Mouse (Mus musculus) spleen, postnatal 10 days (tissue): ENCODE results near the gene Rbl2.

Experiments
- DNase-seq, 2 experiments: peaks; one replicate each; pipeline ENCODE4 v3.0.0; 2021 to 2022; ENCODE audit warnings: low spot score in 2 of 2

Rbl2 gene

DNA sequence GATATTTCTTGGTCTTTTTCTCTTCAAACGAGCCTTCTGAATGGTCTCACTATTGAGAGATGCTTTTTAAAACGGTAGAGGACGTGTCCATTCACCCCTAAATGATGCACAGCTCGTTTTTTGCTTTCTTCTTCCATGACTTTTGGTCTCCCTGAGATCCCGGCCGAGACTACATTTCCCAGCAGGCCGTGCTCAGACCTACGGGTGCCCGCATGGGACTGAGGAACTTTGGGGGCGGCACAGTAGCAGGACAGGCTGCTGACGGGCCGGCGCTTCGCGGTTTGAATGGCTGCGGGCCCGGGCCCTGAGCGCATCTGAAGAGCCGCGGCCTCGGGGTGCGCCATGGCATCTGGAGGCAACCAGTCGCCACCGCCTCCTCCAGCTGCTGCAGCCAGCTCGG is at the start of gene Rbl2:
TSS of gene Rbl2 (plus strand) at position 224 of the 400 bp plus-strand sequence.
- DNase-seq = peak; percentile 86 to 94

DNA sequence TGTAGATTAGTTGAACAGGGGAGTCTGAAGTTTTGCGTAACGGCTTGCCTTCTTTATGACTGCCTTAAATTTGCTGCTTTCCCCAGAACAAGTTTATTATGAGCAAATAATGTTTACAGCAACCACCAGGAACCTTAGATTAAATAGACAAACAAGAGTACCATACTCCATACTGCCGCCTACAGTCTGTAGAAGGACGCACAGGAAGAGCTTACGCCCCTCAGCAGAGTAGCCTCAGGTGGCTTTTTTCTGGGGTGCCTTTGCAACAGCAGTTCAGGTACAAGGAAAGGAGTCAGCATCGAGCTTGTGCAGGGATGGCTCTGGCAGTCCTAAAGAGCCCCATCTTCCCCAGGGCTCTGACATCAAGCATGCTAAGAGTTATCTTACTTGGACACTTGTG is 35.4 kb upstream of the Rbl2 start:
- DNase-seq = no peak

DNA sequence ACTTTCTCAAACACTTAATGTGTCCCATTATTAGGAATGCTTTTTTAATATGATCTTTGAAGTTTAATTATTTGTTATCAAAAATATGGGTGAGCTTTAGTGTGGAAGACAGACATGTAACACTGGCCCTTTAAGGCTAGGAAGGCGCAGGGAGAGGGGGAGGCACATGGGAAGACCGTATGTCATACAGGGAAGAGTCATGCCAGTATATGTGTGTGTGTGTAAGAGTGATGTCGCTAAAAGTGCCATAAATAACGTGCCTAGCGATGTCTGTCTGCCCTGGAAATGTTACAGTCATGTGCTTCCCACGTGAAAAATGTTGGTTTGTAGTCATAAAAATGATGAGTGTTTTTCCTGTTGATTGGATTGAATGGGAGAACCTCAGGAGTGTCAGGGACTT is 33.0 kb upstream of the Rbl2 start:
- no peak for DNase-seq

DNA sequence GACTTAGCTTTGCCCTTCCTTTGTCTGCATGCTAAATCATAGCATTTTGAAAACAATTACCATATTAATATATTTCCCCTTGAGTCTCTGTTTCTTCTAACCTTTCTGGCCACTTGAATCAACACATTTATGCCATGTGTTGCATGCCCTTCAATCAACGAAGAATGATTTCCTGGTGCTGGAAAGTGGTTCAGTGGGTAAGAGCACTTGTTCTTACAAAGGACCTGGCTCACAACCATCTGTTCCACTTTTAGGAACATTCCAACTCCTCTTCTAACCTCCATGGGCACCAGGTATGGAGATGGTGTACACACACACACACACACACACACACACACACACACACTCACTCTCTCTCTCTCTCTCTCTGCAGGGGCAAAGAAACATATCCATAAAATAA is 31.2 kb upstream of the Rbl2 start:
- no peak for DNase-seq

DNA sequence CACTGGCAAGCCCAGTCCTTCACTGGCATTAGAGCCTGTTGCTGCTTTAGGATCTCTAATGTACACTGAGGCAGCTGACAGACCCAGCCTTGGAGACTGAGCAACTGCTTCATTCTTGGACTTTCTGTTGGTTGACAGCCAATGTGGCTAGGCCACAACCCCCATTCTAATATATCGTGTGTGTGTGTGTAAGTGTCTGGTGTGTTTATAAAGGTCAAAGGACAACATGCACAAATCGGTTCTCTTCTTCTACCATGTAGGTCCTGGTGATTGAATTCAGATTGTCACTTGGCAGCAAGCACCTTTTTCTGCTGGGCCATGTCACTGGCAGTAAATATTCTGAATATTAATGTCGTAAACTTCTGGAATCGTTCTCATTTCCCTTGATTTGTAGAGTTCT is 23.5 kb upstream of the Rbl2 start:
- DNase-seq = no peak

DNA sequence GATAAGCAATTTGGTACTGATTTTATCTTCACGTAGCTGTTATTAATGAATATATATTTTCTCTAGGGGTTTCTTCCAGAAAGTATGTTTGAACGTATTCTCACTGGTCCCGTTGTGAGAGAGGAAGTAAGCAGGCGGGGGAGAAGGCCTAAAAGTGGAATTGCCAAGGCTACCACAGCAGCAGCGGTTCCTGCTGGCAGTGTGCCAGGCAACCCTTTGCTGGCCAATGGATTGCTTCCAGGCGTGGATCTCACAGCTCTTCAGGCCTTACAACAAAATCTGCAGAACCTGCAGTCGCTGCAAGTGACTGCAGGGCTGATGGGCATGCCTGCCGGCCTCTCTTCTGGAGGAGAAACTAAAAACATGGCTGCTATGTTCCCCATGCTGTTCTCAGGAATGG is 18.8 kb upstream of the Rbl2 start:
- DNase-seq = peak in 1 of 2 experiments; percentile 63

DNA sequence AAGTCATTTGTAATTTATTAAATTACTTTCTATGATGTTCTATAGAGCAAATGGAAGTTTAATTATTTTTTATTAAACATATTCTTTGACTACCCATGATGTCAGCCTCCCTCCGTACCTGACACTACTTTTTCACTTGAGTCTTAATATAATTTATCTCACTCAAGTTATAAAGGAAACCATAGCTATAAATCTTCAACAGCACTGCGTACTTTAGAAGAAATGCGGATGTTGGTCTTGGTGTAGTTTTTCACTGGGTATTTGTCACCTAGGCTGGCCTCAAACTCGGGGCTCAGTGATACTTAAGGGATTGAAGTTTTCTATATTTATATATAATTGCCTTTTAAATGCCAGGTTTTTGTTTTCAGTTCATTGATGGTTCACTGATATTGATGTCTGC is 15.4 kb upstream of the Rbl2 start:
- DNase-seq = no peak

DNA sequence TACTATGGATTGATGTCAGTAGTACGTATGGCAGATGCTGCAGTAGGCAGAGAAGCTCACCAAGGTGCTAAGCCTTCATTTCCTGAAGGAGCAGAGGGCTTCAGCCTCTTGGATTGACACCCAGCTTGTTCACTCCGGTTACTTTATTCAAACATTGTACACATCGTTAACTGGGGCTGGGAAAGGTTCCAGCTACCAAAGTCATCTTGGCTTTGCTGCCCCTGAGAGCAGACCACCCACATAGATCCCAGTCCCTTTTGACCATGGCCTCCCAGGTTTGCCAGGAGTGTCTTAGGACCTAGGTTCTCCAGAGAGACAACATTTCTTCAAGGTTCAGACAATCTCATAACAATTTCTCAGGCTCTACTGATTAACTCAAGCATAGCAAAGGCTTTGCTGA is 13.0 kb upstream of the Rbl2 start:
- DNase-seq = no peak

DNA sequence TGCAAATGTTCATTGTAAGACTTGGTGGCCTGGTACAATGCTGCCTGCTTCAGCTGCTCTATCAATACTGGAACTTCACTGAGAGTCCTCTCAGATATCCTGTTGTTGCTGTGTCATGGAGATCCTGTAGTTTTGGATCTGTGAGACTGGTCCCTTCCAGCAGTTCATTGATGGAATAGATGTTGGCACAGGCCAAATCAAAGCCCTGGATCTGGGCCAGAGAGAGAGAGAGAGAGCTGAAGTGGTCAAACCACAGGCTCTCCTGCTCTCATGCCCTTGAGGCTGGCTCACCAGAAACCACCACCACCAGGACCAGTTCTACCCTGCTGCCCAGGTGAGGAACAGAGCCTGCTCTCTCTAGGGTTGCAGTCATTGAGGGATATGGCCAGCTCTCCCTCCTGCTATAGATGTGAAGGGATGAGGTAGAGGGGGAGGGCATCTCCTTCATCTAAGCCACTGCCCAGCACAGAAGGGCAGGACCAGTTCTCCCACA is 10.7 kb upstream of the Rbl2 start:
- no peak for DNase-seq

DNA sequence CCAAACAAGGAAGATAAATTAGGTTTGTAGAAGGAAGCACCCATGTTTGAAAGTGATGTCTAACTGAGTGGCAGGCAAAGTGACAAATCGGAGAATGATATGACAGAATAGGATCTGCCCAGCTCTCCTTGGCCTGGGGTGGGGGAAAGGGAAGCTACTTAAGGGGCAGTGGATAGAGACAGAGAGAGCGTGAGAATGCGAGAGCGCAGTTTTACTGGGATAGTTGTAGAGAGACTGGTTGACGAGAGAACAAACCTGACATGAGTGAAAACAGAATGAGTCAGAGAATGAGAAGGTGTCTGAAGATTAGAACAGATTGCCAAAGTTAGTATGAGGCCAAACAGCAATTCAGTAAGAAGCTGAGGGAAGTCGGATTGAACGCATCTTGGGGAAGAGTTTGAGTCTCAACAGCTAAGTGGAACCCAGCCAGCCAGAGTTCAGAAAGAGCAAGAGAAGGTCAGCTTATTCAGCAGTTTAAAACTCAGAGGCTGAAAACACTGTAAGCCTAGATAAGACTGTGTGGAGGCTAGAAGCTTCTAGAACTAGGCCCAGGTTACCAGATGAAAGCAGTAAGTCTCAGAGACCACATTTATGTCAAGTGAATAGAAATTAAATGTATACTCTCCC is 9.9 kb upstream of the Rbl2 start:
- DNase-seq = no peak

DNA sequence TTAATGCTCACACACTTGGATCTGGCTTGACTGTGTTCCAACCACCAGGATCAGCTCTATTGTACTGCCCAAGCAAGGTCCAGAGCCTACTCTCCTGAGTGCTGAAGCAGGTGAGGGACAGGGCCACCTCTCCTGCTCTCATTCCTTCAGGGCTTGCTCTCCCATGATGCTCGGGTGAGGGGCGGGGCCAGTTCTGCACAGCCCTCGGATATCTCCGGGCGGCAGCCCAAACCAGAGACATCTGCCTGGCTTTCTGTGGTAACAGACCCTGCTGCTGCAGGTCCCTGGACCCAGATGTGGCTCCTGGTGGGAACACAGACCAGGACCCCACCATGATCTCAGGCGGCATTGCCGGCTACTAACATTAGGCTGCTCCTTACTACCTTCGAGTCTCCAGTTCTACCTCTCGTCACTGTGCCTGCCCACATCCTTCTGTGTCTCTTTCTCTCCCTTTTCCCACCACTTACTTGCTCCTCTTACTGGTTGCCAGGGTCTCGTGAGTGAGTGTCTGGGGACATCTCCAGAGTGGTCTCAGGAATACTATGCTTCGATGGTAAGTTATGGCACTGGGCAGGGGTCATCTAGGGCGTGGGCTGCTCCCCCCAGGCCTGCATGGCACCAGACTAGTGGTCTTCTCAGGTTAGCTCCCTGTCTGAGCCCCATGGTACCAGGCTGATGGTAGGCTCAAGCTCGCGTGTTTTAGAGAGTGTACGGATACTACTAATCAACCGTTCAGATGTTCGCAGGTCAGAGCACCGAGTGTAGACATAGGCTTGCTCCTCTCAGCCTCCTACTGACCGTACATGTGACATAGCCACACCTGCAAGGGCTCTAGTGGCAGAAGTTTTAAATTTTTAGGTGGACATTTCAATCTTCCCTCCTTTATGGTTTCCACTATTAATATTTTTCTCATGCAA is 9.0 kb upstream of the Rbl2 start:
- DNase-seq = peak in 1 of 2 experiments; percentile 59

DNA sequence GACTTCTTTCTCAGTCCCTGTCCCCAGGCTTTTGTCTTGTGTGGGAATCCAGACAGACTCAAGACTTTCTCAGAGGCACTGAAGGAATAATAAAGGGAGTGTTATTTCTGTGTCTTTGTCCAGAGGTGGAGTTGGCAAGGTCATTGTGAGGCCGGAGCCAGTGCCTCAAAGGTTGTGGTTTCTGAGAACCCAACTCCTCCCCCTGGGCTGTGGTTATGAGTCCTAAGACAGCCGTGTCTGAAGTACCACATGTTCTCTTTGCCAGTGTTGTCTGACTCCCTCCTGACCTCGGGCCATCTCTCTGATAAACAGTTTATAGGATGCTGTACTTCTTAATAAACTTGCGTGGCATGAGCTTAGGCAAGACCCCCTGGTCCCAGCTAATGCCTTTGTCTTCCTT is 4.7 kb upstream of the Rbl2 start:
- no peak for DNase-seq

DNA sequence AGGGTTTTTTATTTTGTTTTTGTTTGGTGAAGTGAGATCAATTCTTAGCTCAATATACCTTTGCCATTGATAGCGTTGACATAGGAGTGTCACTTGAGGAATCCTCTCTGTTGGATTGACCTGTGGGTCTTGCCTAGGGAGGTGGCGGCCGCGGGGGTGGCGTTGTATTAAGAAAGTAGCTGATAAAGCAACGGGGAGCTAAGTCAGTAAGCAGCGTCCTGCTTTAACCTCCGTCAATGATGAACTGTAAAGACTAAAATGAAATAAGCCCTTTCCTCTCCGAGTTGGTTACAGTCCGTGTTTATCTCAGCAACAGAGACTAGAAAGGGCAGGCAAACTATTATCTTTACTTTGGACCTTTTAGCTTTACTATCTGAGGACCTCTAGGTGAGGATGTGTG is 450 bp upstream of the Rbl2 start:
- peak in 1 of 2 experiments; percentile 50 for DNase-seq

DNA sequence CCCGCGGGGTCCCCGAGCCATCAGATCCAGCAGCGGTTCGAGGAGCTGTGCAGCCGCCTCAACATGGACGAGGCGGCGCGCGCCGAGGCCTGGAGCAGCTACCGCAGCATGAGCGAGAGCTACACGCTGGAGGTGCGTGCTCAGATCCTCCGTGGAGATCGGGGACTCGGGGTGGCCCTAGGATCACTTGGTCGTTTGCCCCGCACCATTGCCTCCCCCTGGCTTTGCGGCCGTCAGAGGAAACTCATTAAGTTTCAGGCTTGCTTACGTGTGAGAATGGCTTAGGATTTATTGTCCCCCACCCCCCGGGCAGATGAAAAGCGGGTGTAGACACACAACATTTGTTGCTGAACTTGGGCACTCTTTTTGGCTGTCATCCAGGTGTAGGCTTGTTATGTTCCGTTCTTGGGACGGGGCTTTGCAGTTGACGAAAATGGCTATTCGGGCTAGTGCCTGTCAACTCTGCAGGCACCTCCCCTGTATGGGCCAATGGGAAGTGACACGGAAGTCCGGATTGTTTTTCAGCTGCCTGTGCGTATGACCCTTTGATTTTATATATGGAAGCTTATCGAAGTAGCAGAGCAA is 510 bp downstream of the Rbl2 start:
- peak; percentile 68 to 76 for DNase-seq

DNA sequence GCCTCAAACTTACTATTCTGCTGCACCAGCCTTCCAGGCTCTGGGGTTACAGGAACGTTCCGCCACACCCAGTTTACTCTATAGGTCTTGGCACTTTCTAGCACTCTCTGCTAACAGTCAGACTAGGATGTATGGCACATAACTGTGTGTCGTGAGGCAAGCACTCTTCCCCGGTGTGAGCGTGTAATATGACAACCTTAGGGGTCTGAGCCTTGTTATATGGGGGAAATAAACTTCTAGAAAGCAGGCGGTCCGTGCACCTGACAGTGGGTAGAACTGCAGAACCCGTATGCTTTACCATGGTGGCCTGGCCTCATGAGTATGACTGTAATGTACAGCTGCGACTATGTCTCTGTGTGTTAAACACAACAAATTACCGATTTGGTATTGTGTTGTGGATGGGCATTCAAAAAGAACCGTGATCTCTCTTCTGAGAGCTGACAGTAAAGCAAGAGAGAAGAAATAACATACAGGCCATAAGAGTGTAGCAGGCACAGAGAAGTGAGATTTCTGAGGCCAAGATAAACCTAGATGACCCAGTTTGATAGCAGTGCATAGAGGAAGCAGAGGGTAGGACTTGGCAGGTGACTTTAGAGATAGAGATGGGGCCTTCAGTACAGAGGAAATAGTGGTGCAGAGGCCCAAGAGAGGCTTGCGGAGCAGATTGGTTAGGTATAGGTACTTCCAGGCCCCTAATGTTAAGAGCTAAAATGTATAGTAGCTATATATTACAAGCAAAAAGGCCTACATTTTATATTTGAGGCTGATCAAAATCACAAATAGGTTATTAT is 7.4 kb downstream of the Rbl2 start:
- DNase-seq = no peak

DNA sequence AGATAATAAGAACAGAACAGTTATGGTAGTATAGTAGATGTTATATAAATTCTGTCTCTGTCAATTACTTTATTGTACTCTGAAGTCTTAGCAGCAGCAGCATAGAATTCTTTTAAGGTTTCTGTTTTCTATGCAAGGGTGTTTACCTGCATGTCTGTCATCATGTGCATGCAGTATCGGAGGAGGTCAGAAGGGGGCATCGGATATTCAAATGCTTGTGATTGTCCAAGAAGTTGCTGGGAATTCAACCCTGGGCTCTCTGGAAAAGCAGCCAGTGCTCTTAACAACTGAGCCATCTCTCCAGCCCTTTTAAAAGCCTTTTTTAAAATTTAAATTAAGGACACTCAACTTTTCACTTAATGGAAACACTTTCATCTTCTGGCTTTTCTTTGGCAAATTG is 9.8 kb downstream of the Rbl2 start:
- no peak for DNase-seq

DNA sequence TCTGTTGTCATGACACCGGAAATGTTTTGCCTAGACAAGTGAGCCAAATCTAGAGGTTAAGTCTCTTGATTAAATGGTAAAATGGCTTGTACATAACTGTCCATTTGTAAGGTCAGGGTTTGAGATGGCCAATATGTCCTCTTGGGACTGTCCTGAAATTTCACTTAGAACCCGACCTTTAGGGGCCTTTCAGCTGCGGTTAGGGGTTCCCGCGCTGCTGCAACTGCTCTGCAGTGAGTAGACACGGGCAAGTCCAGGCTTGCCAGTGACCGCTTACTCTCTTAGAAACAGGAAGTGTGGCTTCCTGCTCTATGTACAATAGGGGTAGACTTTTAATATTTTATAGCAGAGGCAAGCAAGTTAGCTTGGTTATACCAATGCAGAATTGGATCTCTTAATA is 12.1 kb downstream of the Rbl2 start:
- DNase-seq = no peak

DNA sequence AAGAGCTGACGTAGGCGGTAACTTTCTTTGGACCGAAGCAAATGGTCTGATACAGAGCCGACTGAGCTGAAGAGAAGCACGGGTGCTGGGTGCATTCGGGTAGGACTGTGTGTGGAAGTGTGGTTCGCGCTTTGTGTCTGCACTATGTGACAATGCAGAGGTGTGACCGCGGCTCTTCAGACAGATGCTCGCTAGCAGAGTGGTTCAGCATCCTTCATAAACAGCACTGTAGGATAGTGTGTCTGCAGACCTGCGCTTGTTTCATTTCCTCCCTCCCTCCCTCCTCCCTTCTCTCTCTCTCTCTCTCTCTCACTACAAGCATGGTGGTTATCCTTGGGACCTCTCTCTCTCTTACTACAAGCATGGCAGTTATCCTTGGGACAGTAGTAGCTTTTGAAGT is 12.6 kb downstream of the Rbl2 start:
- no peak for DNase-seq

DNA sequence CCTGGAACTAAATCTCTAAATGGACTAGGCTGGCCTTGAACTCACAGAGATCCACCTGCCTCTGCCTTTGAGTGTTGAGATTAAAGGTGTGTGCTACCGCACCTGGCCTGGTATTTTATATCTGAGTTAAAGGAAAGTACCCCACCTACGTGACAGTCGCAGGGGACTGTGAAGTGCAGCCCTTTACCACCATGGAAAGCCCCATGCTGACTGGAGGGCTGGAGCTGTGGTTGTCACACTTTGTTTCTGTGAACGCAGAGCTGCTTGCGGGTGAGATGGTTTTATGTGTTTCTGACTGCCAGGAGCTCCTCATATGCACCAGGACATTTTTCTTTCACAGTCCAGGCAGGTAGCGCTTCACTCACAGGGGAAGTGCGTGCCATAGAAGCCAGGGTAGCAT is 18.6 kb downstream of the Rbl2 start:
- no peak for DNase-seq

DNA sequence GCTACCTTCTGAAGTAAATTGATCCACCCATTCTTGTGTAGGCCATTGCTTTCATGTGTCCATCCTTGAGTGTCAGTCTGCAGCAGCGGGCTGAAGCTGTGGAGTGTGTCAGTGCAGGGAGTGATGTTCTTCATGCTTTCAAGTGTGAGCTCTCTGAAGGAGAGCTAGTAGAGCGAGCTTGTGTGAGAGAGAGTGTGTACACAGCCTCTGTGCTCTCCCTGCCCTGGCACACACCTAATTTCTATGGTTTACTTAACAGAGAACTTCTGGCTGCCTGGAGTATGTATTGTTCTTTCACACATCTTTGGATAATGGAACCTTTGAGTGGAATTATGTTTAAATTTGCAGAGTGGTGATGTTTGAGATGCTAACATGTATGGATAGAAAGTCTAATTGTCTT is 19.7 kb downstream of the Rbl2 start:
- no peak for DNase-seq

DNA sequence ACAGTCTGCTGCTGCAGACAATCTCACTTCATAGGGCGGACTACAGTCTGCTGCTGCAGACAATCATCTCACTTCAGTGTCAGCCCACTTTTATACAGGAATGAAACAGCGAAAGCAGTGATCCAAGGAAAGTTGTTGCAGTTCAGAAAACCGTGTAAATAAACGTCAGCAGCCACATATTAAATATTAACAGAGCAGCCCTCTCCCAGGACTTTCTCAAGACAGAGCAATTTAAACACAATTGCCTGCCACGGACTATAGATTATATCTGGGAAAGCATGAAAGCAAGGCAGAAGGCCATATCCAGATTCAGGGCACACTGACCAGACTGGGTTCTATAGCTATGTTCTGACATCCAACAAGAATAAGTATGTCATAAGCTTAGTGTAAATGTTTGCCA is 24.3 kb downstream of the Rbl2 start:
- DNase-seq = no peak

DNA sequence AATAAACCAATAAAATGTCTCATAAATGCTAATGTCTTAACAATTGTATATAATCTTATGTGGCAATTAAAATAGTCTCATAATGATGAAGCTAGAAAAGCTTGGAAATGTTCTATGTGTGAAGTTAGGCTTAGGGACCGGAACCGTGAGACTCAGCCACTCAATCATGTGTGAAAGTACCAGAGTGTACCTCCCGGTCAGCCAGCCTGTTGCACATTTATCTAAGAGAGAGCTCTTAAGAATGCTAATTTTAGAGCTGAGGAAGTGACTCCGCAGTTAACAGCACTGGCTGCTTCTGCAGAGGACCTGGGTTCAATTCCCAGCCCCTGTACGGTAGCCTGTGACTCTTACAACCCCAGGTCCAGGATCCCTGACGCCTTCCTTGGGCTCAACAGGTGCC is 28.2 kb downstream of the Rbl2 start:
- no peak for DNase-seq
